8 mouse cellular contexts compared by ENCODE assay signal in the genomic region with DNA sequence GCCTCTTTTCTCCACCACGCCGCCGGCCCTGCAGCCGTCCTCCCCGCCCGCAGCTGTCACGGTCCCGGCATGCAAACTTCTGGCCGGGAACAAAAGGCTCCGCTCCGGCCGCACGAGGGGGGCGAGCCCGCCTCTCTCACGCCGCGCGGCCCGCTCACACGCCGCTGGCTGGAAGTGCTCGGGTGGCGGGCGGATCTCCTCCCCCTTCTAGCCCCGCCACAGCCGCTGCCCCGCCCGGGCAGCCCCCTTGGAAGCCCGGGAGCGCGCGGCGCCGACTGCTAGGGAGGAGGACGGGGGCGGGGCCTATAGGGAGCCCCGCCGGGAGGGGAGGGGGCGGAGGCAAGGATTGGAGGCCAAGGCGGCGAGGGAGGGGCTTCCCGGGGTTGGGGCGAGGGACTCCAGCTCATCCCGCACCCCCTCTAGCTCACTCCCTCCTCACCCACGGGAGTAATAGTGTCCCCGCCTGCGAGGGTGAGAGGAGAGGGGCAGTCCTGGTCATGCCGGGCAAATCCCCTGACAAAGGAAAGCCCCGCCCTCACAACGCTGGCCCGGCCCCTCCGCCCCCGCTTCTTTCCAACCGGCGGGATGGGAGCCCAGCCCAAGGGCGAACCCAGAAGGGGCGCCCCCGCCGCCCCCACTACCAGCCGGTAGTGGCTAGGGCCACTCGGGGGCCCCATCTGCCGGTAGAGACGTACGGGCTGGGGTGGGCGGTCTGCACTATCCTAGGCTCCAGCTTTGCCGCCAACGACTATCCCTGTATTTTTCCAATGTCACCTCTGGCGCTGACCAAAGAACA.
DNase-seq lines count a peak whose midpoint lies in the region; ATAC-seq lines count a peak whose summit lies in the region.

No protein-coding gene starts in this region.

- peaks cover 32% of the 10 kb centered on the region for H3K36me3 ChIP-seq in forebrain, embryonic 10.5 days (replicated peaks)
- H3K36me3 ChIP-seq in heart, embryonic 15.5 days, result 0 out of 2 replicates have a peak, but pooled peaks cover 3% of the 10 kb centered on the region
- peaks cover 20% of the 10 kb centered on the region for H3K36me3 ChIP-seq in liver, embryonic 13.5 days
- no peaks in the 10 kb centered on the region for H3K36me3 ChIP-seq in stomach, embryonic 15.5 days

- under 1% methylated on average over 66 of the region's 69 CpGs for WGBS in forebrain, embryonic 10.5 days
- under 1% methylated on average over 67 of the region's 69 CpGs for WGBS in heart, embryonic 15.5 days
- under 1% methylated on average over 50 of the region's 69 CpGs for WGBS in liver, embryonic 13.5 days (ENCODE audit: insufficient replicate concordance)
- under 1% methylated on average over 63 of the region's 69 CpGs for WGBS in stomach, embryonic 15.5 days

- H3K27ac ChIP-seq in forebrain, embryonic 10.5 days, result peak overlapping the region; percentile 99
- peak overlapping the region; percentile 94 for H3K27ac ChIP-seq in heart, embryonic 15.5 days
- peak overlapping the region; percentile 75 for H3K27ac ChIP-seq in liver, embryonic 13.5 days
- peak overlapping the region; percentile 92 for H3K27ac ChIP-seq in stomach, embryonic 15.5 days

- H3K9ac ChIP-seq in heart, embryonic 15.5 days, result peak overlapping the region; percentile 93
- peak overlapping the region; percentile 84 for H3K9ac ChIP-seq in liver, embryonic 13.5 days
- peak overlapping the region; percentile 56 for H3K9ac ChIP-seq in stomach, embryonic 15.5 days

- peak overlapping the region; percentile 88 for H3K4me2 ChIP-seq in heart, embryonic 15.5 days
- peak overlapping the region; percentile 98 for H3K4me2 ChIP-seq in liver, embryonic 13.5 days
- H3K4me2 ChIP-seq in stomach, embryonic 15.5 days, result peak overlapping the region; percentile 89

- peak overlapping the region; percentile 78 for H3K4me3 ChIP-seq in forebrain, embryonic 10.5 days
- peak overlapping the region; percentile 78 for H3K4me3 ChIP-seq in heart, embryonic 15.5 days
- peak overlapping the region; percentile 78 for H3K4me3 ChIP-seq in liver, embryonic 13.5 days (replicated peaks)
- peak overlapping the region; percentile 64 for H3K4me3 ChIP-seq in stomach, embryonic 15.5 days (replicated peaks)

- no peaks in the 10 kb centered on the region for H3K9me3 ChIP-seq in forebrain, embryonic 10.5 days
- H3K9me3 ChIP-seq in heart, embryonic 15.5 days (replicated peaks), result no peaks in the 10 kb centered on the region
- H3K9me3 ChIP-seq in liver, embryonic 13.5 days (replicated peaks), result no peaks in the 10 kb centered on the region
- H3K9me3 ChIP-seq in stomach, embryonic 15.5 days, result no peaks in the 10 kb centered on the region

- no peaks in the 10 kb centered on the region for H3K27me3 ChIP-seq in forebrain, embryonic 10.5 days (ENCODE audit: poor library complexity, severe bottlenecking)
- no peaks in the 10 kb centered on the region for H3K27me3 ChIP-seq in heart, embryonic 15.5 days
- H3K27me3 ChIP-seq in liver, embryonic 13.5 days, result no peaks in the 10 kb centered on the region
- H3K27me3 ChIP-seq in stomach, embryonic 15.5 days (replicated peaks), result no peaks in the 10 kb centered on the region

- peak; percentile 23 to 27 for DNase-seq in CD8-positive naive resting alpha-beta T cell, adult 2 months (ENCODE audit: low read depth in 2 of 2, low spot score in 2 of 2)
- peak; percentile 12 for DNase-seq in c-Kit-negative CD71-positive TER-119-positive erythroid progenitor cells, embryonic 14.5 days (ENCODE audit: low read depth, low spot score)
- DNase-seq in forebrain, embryonic 10.5 days (ENCODE audit: extremely low spot score, low spot score), result peak; percentile 95
- peak; percentile 95 for DNase-seq in kidney, postnatal 14 days
- peak; percentile 70 for DNase-seq in liver, embryonic 13.5 days
- DNase-seq in neural tube, embryonic 10.5 days (ENCODE audit: extremely low spot score, low spot score), result peak; percentile 93

- peak; percentile 93 for ATAC-seq in heart, embryonic 15.5 days (replicated peaks; ENCODE audit: insufficient number of reproducible peaks, insufficient read depth, low FRiP score, low read depth)
- ATAC-seq in liver, embryonic 13.5 days (ENCODE audit: low read depth), result peak; percentile 90
- peak; percentile 91 for ATAC-seq in stomach, embryonic 15.5 days (ENCODE audit: insufficient read depth, low FRiP score, low read depth)

- peaks cover 60% of the 10 kb centered on the region for H3K4me1 ChIP-seq in forebrain, embryonic 10.5 days
- H3K4me1 ChIP-seq in heart, embryonic 15.5 days (replicated peaks), result peaks cover 74% of the 10 kb centered on the region
- peaks cover 60% of the 10 kb centered on the region for H3K4me1 ChIP-seq in liver, embryonic 13.5 days (replicated peaks)
- peaks cover 32% of the 10 kb centered on the region for H3K4me1 ChIP-seq in stomach, embryonic 15.5 days

Comparison
In these comparisons a context has a peak if more than half of its experiments do, and no peak if none do; other contexts are left out.
1. Peak in every context shown above with its lines: DNase-seq, ATAC-seq, H3K4me3 ChIP-seq and H3K27ac ChIP-seq.
2. DNase-seq: peak in every context shown above with its lines; median percentile 95 in forebrain, embryonic 10.5 days; 95 in kidney, postnatal 14 days; 93 in neural tube, embryonic 10.5 days; 70 in liver, embryonic 13.5 days; 25 in CD8-positive naive resting alpha-beta T cell, adult 2 months; 12 in c-Kit-negative CD71-positive TER-119-positive erythroid progenitor cells, embryonic 14.5 days.